Mouse (Mus musculus) limb, embryonic 11.5 days (tissue): ENCODE data around the gene Krt42. TPM values are rescaled to one million over a fixed set of nuclear protein-coding genes. Genes with fewer than 3 reads are reported as not detected.

Experiments
- ATAC-seq: fragments of 200-750 bp; cut with Nextera tagmentation; 2 replicates; pipeline ENCODE4 v1.8.0; 2017; ENCODE audit warnings: low read depth; ENCODE audit not compliant: insufficient number of reproducible peaks, low FRiP score, low TSS enrichment
- DNase-seq: peaks from one replicate; pipeline ENCODE4 v3.0.0-alpha.2; 2015; ENCODE audit warnings: low spot score
- H3K27ac ChIP-seq: fragments of 300-500 bp; sonication (generic); replicated peaks from 2 replicates; pipeline ENCODE4 v1.5.1; 2014; ENCODE audit warnings: low read depth, mild to moderate bottlenecking, low read length
- H3K27me3 ChIP-seq: fragments of 300-500 bp; sonication (generic); 2 replicates; pipeline ENCODE4 v1.6.1; 2014; ENCODE audit warnings: mild to moderate bottlenecking, low read length, mixed read lengths; ENCODE audit not compliant: control insufficient read depth, insufficient read depth
- H3K36me3 ChIP-seq: fragments of 300-500 bp; sonication (generic); 2 replicates; pipeline ENCODE4 v1.6.1; 2014; ENCODE audit warnings: mild to moderate bottlenecking, low read length, moderate library complexity, mixed read lengths; ENCODE audit not compliant: control insufficient read depth, insufficient read depth
- H3K4me1 ChIP-seq: fragments of 300-500 bp; sonication (generic); 2 replicates; pipeline ENCODE4 v1.6.1; 2014; ENCODE audit warnings: low read length, mixed read lengths; ENCODE audit not compliant: control insufficient read depth, insufficient read depth
- H3K4me2 ChIP-seq: fragments of 300-500 bp; sonication (generic); 2 replicates; pipeline ENCODE4 v1.6.1; 2014; ENCODE audit warnings: low read depth, mild to moderate bottlenecking, moderate library complexity; ENCODE audit not compliant: severe bottlenecking
- H3K4me3 ChIP-seq: fragments of 300-500 bp; sonication (generic); 2 replicates; pipeline ENCODE4 v1.5.1; 2014; ENCODE audit warnings: low read depth, low read length
- H3K9ac ChIP-seq: fragments of 300-500 bp; sonication (generic); 2 replicates; pipeline ENCODE4 v1.6.1; 2014; ENCODE audit warnings: mild to moderate bottlenecking, low read length
- H3K9me3 ChIP-seq: fragments of 300-500 bp; sonication (generic); 2 replicates; pipeline ENCODE4 v1.6.1; 2016; ENCODE audit warnings: low read length; ENCODE audit not compliant: control insufficient read depth
- WGBS: fragments of 180-500 bp; shearing (Covaris S2); extraction: QIAGEN DNeasy Blood & Tissue Kit; methylation state at CpG from one replicate; pipeline ENCODE4 v1.1.7; 2014; 5-methylcytosine and 5-hydroxymethylcytosine counted together
- polyA plus RNA-seq: library from polyadenylated mRNA; unstranded; fragments of >200 nt; fragmentation: Nextera tagmentation; extraction: Ambion mirVana; gene quantifications from 2 replicates; pipeline ENCODE4 v1.2.1, GENCODE M21; 2014

Gene Krt42
- polyA plus RNA-seq, 1 experiment from 2014 or later = 0.09 TPM

- Histone ChIP-seq H3K4me2 (no peak overlapping the region), H3K36me3 (no peaks in the 10 kb centered on the region), H3K9me3 (no peaks in the 10 kb centered on the region), H3K4me1 (no peaks in the 10 kb centered on the region), H3K4me3 (no peak overlapping the region), H3K27ac (no peak overlapping the region), H3K27me3 (no peaks in the 10 kb centered on the region), H3K9ac (no peak overlapping the region)
- DNase-seq = no peak
- no peak for ATAC-seq
- WGBS = 90% methylated on average over 5 of the region's 5 CpGs
These were observed 38.2 kb upstream of the Krt42 start for GRCm38 (mm10) chr11:100307900-100308299.

- WGBS = 93% methylated on average over 5 of the region's 5 CpGs
- H3K9ac ChIP-seq = no peak overlapping the region
These were observed 31.6 kb upstream of the Krt42 start for GRCm38 (mm10) chr11:100301292-100301691.

DNA sequence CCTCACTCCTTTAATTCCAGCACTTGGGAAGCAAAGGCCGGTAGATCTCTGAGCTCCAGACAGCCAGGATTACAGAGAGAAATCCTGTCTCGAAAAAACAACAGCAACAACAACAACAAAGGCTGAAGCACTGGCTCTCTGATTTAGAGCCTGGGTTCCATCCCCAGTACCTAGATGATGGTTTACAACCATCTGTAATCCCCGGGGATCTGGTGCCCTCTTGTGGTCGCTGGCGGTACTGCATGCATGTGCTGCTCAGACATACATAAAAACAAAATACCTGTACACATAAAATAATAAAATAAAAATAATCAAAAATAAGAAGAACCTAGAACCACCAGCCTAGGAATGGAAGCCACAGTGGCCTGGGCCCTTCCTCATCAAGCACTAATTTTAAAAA lies 30.6 kb upstream of the Krt42 start:
- H3K27me3 ChIP-seq = no peaks in the 10 kb centered on the region
- H3K27ac ChIP-seq = no peak overlapping the region
- DNase-seq = peak; percentile 90
- H3K9ac ChIP-seq = no peak overlapping the region
- H3K9me3 ChIP-seq = no peaks in the 10 kb centered on the region
- no peak overlapping the region for H3K4me3 ChIP-seq
- 9% methylated on average over 5 of the region's 5 CpGs for WGBS
- H3K36me3 ChIP-seq = no peaks in the 10 kb centered on the region
- no peaks in the 10 kb centered on the region for H3K4me1 ChIP-seq
- no peak for ATAC-seq
- no peak overlapping the region for H3K4me2 ChIP-seq

More at GRCm38 (mm10) chr11:100301292-100301691, 31.6 kb upstream of the Krt42 start:
- Histone ChIP-seq H3K36me3 (no peaks in the 10 kb centered on the region), H3K4me1 (no peaks in the 10 kb centered on the region), H3K27ac (no peak overlapping the region), H3K27me3 (no peaks in the 10 kb centered on the region), H3K4me3 (no peak overlapping the region), H3K9me3 (no peaks in the 10 kb centered on the region), H3K4me2 (no peak overlapping the region)
- no peak for DNase-seq
- no peak for ATAC-seq

DNA sequence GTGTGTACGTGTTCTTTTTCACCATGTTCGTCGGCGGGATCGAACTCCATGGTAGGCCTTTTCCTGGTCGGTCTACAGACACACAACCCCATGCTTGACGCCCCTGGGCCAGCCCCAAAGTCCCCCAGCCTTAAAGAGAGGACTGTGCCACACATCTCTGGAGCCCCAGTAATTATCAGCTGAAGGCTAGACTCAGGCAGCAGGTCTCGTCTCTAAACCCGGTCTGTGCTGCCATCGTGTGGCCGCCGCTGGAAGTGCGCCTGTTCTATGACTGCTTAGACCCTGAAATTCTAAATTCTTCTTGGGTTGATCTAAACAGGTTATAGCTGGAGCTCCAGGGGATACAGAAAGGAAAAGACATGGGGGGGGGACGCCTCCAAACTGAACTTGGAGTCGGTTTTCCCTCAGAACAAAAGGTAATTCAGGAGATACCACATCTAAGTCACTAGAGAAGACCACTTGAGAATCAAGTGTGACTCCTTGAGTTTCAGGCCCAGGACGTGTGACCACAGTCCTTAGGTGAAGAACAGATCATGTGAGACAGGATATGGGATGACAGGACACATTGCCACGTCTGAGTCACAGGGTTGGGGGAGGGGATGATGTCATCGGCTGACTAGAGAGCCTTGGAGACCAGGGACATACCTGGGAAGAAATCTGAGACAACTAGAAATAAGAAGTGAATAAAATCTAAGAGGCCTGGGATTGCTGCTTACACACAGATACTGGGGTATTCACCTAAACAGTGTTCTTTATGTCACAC lies 28.8 kb upstream of the Krt42 start:
- H3K9ac ChIP-seq = no peak overlapping the region
- no peak overlapping the region for H3K4me3 ChIP-seq
- no peaks in the 10 kb centered on the region for H3K9me3 ChIP-seq
- no peak for ATAC-seq
- no peaks in the 10 kb centered on the region for H3K4me1 ChIP-seq
- peak; percentile 92 for DNase-seq
- 19% methylated on average over 18 of the region's 18 CpGs for WGBS
- no peak overlapping the region for H3K27ac ChIP-seq
- peak overlapping the region; percentile 24 for H3K4me2 ChIP-seq
- H3K27me3 ChIP-seq = no peaks in the 10 kb centered on the region
- no peaks in the 10 kb centered on the region for H3K36me3 ChIP-seq

DNA sequence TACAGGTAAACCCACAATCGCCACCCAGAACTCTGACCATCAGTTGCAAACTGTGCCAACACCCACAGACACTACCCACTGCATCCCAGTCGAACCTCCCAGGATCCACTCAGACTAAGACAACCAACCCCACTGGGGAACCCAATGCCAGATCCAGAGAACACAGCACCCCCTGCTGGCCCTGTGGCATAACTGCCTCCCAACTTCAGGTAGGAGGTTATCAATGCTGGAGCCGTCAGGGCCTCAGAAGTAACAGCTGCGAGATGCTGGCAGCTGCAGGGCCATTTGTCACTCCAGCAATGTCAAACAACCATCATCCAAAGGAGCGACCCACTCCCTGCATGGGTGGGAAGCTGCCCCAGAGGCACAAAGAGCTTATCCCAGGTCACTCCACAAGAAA lies 28.1 kb upstream of the Krt42 start:
- ATAC-seq (no peak), DNase-seq (no peak)
- no peak overlapping the region for H3K4me3 ChIP-seq
- no peaks in the 10 kb centered on the region for H3K36me3 ChIP-seq
- no peak overlapping the region for H3K27ac ChIP-seq
- H3K9me3 ChIP-seq = no peaks in the 10 kb centered on the region
- no peaks in the 10 kb centered on the region for H3K4me1 ChIP-seq
- H3K9ac ChIP-seq = no peak overlapping the region
- WGBS = 38% methylated on average over 5 of the region's 5 CpGs
- no peaks in the 10 kb centered on the region for H3K27me3 ChIP-seq
- peak overlapping the region; percentile 24; the same call in 1 of the 2 replicates for H3K4me2 ChIP-seq

- Histone ChIP-seq H3K27me3 (no peaks in the 10 kb centered on the region), H3K9ac (no peak overlapping the region), H3K36me3 (no peaks in the 10 kb centered on the region), H3K4me2 (no peak overlapping the region), H3K9me3 (no peaks in the 10 kb centered on the region), H3K27ac (no peak overlapping the region), H3K4me3 (no peak overlapping the region), H3K4me1 (no peaks in the 10 kb centered on the region)
- ATAC-seq (no peak), DNase-seq (peak; percentile 96)
- WGBS = 7% methylated on average over 10 of the region's 10 CpGs
These were observed 25.6 kb upstream of the Krt42 start for GRCm38 (mm10) chr11:100295308-100295707.

- ATAC-seq = no peak
- no peak overlapping the region for H3K9ac ChIP-seq
- no peak overlapping the region for H3K4me2 ChIP-seq
- H3K4me3 ChIP-seq = no peak overlapping the region
- no peaks in the 10 kb centered on the region for H3K27me3 ChIP-seq
- 62% methylated on average over 6 of the region's 6 CpGs for whole genome bisulfite sequencing
- H3K4me1 ChIP-seq = no peaks in the 10 kb centered on the region
- H3K9me3 ChIP-seq = no peaks in the 10 kb centered on the region
- H3K36me3 ChIP-seq = no peaks in the 10 kb centered on the region
- H3K27ac ChIP-seq = no peak overlapping the region
- no peak for DNase-seq
These were observed 23.2 kb upstream of the Krt42 start for GRCm38 (mm10) chr11:100292884-100293283.

- Histone ChIP-seq H3K9ac (no peak overlapping the region), H3K9me3 (no peaks in the 10 kb centered on the region), H3K36me3 (no peaks in the 10 kb centered on the region), H3K27me3 (no peaks in the 10 kb centered on the region), H3K27ac (no peak overlapping the region), H3K4me2 (no peak overlapping the region), H3K4me3 (no peak overlapping the region), H3K4me1 (no peaks in the 10 kb centered on the region)
- WGBS = 71% methylated on average over 5 of the region's 5 CpGs
- no peak for DNase-seq
- no peak for ATAC-seq
These were observed 20.6 kb upstream of the Krt42 start for GRCm38 (mm10) chr11:100290235-100290634.

DNA sequence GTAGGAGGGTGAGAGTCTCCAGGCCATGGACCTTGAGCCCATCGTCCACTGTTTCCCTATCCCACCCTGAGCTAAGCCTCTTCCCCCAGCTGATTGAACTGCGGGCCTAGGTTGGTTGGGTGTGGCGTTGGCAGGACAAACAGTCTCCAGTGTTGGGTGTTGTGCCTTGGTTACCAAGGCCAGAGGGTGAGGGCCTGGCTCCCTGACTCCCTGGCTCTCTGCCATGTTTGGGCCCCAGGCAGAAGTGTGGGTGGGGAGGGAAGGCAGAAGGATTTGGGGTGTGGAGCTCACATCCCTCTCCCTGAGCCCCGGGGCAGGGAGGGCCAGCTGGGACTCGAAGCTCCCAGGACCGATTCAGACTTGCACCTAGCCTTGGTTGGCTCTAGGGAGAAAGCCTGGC lies 19.3 kb upstream of the Krt42 start:
- no peak overlapping the region for H3K4me3 ChIP-seq
- ATAC-seq (no peak), DNase-seq (no peak)
- WGBS = 84% methylated on average over 6 of the region's 6 CpGs
- no peaks in the 10 kb centered on the region for H3K36me3 ChIP-seq
- no peak overlapping the region for H3K4me2 ChIP-seq
- H3K27me3 ChIP-seq = no peaks in the 10 kb centered on the region
- no peaks in the 10 kb centered on the region for H3K4me1 ChIP-seq
- no peaks in the 10 kb centered on the region for H3K9me3 ChIP-seq
- no peak overlapping the region for H3K27ac ChIP-seq
- no peak overlapping the region for H3K9ac ChIP-seq
